Mouse (Mus musculus): Measurements from ENCODE around the gene Cend1.

Gene Cend1

DNA sequence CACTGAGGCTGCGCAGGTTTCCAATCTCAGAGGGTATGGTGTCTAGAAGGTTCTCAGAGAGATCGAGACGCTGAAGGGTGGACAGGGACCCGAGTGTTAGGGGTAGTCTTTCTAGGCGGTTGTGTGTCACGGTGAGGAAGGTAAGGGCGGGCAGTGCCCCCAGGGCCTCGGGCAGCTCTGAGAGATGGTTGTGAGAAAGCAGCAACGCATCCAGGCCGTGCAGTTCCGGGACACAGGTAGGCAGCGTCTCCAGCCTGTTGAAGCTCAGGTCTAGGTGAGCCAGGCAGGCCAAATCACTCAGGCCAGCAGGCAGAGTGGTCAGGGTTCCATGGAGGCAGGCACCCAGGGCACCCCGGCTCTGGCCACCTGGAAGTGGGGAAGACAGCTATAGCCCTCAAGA, 12.9 kb upstream of the Cend1 start:
- no peak for DNase-seq

DNA sequence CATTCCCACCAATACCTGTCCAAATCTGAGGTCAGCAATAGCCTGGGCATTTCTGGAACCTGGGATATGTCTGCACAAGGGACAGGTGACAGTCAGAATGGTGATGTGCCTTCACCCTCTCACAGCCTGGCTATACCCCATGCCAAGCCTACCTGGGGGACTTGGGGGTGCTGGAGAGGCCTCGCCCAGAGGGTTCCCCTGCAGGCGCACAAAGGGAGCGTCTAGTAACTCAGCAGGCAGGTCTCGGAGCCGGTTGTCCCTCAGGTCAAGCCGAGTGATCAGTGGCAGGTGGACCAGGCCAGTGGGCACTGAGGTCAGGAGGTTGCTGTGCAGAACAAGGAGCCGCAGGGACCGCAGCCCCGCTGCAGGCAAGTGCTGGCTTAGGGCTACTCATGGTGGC, 12.2 kb upstream of the Cend1 start:
- no peak for DNase-seq

DNA sequence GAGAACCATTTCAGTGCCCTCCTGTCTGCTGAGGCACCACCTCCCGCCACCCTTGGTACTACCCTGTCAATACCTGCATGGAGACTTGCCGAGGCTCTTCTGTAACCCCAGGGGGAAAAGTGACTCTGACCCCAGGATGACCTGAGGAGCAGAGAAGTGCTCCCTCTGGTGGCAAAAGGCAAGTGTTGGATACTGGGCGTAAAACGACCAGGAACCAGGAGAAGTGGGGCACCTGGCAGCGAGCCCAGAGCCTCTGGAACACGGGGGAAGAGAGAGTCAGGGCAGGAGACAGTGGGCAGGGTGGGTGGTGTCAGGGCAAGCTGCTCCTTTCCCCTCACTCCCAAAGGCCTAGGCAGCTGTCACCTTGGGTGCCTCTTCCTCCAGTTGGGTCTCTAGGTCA, 11.3 kb upstream of the Cend1 start:
- DNase-seq, result peak; percentile 83

DNA sequence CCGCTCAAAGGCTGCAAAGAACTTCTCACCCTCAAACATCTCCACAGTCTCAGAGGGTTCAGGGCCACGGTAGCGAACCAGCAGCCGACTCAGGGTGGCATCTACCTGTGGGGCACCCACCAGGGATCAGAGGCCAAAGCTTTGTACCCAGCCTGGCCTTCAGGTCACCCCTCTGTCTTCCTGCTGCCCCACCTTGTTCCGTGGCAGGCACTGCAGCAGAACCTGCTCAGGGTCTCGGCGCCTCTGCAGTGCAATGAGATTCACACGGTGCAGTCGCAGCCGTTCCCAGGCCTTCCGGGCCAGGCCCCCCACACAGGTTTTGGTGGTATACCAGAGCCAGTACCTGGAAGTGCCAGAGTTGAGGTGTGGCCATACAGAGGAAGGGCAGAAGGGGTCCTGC, 10.5 kb upstream of the Cend1 start:
- no peak for DNase-seq

DNA sequence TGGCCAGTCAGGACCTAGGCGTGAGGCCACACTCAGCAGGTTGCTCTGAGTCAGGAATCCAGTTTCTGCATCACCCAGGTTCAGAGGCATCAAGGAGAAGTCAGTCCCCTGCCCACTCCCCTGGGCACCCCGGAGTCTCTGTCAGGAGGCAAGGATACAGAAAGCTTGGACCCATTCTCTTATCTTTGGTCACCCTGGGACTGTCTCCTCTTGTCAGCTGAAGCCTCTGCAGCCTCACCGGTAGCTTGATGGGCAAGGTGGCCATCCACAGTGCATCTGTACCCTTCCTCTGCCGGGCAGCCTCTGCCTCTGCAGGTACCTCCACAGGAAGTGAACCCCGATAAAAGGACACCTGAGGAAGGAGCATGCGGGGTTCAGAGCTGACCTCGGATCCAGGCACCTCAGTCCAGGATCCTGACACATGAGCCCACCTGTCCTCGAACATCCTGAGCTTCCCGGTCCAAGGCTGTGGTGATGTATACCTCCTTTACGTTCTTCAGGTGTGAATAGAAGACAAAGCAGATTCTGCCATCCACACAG, 9.9 kb upstream of the Cend1 start:
- DNase-seq, result no peak

DNA sequence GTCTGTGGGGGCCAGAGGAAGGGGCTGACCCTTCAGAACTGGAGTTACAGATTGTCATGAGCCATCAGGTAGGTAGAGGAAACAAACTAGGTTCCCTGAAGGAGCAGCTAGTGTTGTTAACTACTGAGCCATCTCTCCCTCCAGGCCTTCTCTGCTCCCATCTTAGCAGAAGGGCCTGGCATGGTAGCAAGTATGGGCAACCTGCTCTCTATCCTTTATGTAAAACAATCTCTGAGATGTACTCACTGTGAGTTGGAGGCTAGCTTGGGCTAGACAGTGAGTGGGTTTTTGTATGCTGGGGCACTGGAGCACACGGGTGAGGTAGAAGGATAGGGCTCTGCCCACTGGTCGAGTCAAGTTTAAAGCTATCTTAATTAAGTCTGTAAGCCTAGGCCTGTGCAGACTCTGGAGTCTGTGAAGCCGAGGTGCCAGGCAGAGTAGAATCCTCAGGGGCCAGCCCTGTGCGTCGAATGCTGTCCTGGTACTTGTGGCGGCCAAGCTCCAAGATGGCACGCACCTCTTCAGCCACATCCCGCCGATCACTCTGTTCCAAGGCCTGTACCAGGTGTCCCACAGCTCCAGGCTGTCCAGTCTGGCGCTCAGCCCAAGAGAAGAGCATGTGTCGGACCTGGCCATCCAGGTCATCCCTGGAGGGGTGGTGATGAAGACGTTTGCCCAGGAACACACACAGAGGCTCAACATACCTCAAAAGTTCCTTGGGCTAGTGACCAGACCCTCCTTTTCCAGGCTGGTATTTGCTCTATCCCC, 9.1 kb upstream of the Cend1 start:
- no peak for DNase-seq

DNA sequence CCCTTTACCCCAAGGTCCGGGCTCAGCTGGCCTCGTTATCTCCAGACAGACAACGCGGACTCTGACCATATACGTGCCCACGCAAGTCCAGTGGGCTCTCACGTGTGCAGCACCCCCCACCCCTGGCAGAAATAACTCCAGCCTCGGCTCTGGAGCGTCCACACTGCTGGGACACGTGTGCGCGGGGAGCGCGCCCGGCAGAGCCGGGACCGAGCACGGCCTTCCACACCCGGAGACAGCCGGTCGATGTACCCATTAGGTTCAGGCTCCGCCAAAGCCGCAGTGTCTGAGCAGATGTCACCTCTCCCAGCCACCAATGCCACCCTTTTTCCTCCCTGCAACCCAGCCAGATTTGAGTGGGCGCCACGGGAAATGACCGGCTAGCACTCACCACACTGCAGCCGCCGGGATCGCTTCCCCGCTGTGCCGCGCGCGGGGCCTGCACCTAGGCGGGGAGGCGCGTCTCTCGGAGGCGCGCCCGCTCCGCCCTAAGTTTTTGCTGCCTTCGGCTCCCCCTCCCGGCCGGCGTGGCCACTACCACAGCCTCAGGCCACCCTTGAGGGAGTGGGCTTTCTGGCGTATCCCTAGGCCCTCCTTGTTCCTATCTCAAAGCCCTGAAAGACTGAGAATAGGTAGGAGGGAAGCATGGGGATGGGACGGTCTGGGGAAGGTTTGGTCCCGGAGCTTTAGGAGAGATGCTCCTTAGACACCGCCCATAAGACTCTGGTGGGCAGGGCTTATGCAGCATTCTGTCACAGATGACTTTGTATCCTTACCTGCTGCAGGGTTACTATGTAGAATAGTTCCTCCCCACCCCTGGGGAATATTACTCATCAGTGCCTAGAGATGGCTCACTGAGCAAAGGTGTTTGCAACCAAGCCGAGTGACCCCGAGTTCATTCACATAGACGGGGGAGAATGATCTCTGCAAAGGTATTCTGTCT, 8.2 kb upstream of the Cend1 start, which contains the start of gene Slc25a22:
TSS of gene Slc25a22 (minus strand) at position 715 of the 943 bp plus-strand sequence.
- peak; percentile 90 for DNase-seq

DNA sequence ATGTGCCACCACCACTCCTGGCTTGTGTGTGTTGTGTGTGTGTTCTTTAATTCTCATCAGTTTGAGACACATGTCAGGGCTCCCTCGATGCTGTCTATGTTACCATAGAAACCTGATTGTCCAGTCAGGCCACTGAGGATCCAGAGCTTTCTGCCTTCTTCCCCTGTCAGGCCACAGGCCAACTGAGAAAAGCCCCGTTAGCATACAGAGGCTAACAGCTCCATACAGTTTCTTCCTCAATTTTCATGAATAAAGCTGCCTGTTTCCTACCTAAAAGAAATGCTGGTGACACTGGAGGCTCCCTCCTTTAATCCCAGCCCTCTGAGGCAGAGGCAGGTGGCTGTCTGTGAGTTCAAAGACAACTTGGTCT, 7.2 kb upstream of the Cend1 start:
- DNase-seq, result no peak

DNA sequence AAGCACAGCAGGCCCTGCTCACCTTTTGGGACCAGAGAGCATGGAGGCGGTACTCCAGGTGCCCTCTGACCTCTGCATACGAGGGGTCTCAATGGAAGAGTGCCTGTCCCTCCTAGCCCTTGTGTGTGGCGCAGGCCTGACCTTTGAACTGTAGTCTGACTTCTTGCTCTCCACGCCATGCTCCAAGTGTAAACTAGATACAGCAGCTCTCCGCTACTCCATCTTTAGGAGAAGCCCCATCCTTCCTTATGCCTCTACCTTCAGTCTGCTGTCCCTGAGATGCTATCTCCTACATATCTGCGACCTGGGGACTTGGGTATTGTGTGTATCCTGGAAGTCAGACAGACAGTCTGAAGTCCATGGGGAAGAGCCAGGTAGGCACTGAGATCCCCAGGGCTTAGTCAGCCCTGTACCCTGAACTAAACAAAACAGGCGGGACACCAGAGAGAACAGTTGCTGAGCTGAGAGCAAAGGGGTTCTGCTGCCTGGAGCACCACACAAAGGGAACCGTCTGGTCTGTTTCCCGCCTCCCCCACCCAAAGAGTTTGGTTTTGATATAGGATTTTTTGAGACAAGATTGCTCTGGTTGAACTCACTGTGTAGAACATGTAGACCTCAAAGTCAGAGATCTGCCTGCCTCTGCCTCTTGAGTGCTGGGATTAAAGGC, 6.7 kb upstream of the Cend1 start:
- DNase-seq, result no peak

DNA sequence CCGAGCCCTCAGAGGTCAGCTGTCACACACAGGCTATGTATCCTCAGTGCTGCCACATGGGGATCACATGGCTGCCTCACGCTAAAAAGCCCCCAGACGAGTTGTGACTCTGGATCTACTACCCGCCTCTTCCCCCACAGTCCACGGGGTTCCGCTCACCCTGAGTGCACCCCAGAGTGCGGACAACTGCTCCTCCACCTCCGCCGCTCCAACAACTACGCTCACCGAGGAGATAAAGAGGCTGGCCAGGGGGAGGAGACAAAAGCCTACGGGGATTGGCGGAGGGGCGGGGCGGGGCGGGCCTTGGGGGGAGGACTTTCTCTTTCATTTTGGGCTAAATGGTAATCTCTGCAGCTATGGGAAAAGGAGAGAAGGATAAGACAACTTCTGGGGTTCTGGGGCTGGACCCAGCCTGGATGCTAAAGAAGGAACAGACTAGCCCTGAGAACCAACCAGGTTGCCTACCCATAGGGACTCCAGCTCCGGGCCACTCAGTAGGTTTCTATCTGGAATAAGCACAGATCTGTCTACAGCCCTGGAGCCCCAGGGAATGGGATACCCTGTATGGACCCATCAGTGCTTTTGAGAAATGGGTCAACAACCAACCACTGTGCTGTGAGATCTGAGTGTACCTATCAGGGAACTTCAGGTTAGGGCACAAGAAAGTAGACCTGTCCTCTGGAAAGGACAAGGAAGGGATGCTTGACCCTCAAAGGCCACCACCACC, 6.0 kb upstream of the Cend1 start:
- peak; percentile 75 for DNase-seq

DNA sequence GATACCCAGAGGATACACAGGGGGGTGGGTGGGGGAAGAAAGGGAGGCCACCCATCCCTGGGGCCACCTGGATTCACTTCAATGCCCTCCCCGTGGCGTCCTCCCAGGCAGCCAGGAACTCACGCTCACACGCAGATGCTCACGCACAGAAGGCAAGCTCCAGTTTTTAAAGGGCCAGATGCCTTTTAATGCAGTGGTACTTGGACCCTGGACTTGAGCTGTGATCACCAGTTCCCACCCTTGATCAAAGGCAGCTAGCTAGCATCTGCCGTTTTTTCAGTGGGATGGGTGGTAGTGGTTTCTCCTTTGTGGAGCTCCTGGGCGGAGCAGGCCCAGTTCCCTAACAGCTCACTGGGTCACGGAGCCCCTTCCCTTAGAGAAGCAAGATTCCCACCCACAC, 5.2 kb upstream of the Cend1 start:
- DNase-seq, result no peak

DNA sequence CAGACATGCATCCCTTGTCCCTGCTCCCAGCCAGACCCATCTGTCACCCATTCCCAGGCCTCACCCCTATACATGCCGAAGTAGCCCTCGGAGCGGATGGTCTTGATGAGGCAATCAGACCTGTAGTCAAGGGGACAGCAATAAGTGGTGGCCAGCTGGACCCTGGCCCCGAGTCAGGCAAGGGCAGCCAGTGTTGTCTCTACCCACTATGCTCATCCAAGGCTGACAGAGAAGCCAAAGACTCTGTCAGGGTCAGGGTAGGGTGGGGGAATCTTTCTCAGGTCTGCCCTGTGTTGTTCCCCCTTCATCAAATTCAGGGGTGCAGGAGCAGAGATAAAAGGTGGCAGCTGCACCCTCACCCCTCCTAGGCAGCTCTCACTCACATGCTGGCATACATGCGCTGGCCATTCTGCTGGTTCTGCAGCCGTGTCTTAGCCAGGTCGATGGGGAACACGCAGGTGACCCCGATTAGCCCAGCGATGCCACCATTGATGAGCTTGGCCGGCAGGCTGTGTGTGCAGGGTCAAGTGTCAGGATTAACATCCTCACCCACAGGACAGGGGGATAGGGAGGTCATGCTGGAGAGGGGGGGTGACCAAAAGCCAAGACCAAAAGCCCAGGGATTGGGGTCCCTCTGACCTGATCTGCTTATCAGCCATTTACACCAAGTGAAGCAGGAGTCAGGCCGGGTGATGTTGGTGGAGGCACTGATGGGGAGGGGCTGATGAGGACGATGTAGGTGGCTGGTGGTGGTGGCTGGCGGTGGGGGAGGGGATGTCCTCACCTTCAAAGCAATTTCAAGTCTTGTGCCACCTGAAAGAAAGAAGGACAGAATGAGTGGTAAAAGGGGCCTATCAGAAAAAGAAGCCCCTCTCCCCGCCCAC, 4.5 kb upstream of the Cend1 start:
- no peak for DNase-seq

DNA sequence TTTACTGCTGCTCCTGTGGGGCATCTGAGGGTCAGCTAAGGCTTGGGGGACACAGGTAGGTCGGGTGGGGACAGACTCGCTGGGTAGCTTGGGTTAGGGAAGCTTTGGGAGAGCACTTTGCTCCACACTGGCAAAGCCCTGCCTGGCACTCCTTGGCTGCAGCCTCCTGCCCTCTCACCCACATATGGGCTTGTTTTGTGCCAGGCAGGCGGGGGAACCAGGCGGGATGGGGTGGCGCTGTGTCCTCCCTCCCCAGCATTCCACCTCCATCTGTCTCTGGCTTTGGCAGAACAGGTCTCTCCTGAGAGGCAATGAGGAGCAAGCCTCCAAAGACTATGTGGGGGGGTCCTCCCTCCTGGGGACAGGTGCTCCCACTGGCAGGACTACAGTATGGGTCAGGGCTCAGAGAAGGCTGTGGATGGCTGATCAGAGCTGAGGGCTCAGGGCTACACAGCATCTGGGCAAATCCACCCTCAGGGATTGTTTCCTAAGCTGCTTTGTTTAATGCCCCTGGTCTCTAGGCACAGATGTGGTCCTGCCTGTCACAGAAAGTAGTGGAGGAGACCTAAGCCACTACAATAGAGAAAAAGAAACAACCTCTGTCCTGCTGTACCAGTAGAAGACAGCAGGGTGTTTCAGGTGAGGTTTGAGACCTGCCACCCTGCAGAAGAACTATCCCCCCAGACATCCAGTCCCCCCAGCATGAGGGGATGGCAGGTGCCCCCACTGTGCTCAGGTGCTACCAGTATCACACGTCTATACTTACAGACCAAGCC, 3.6 kb upstream of the Cend1 start:
- DNase-seq, result no peak

DNA sequence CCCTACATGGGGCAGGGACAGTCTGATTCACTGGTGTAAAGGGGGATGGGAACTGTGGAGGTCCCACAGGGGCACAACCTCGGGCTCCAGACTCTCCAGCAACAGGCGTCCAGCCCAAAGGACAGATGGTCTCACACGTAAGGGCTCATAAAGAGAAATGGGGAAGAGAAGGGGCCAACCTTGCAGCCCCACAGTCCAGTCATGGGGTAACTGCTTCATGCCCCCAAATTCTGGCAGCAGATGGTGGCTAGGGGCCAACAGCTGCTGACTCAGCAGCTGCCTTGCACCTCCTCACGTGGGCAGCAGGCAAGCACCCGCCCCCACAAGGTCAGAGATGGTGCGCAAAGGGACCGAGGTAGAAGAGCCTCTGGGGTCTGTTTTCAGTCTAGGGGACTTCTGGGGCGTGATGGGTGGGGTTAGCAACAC, 2.9 kb upstream of the Cend1 start:
- no peak for DNase-seq

DNA sequence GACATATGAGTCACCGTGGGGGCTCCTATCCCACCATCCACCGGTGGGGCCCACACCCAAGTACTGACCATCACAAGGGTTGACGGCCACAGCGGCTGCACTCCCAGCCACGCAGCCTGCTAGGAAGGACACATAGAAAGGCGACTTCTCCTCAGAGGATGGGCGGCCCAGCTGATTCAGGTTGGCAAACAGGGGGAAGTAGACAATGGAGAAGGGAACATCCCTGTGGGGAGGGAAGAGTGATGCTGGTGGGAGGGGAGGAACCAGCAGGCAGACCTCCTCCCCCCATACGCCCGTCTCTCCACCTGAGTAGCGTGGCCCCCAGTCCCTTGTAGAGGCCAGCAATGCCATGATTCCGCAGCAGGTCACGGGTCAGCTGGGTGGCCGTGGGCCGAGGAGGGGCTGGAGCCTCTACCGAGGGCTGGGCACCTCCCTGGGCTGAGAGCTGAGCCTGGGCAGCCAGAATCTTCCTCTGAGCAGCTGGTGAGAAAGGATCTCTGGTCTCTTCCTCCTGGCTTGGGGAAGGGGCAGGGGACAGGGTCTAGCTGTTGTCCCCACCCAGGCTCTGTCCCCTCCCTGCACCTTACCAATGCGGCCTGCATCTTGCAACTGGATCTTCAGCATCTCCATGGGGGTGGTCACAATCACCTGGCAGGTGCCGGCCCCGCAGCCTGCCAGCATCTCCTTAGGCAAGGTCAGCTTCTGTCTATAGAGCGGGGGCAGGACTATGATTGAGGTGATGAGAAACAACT, 2.3 kb upstream of the Cend1 start:
- DNase-seq, result no peak

DNA sequence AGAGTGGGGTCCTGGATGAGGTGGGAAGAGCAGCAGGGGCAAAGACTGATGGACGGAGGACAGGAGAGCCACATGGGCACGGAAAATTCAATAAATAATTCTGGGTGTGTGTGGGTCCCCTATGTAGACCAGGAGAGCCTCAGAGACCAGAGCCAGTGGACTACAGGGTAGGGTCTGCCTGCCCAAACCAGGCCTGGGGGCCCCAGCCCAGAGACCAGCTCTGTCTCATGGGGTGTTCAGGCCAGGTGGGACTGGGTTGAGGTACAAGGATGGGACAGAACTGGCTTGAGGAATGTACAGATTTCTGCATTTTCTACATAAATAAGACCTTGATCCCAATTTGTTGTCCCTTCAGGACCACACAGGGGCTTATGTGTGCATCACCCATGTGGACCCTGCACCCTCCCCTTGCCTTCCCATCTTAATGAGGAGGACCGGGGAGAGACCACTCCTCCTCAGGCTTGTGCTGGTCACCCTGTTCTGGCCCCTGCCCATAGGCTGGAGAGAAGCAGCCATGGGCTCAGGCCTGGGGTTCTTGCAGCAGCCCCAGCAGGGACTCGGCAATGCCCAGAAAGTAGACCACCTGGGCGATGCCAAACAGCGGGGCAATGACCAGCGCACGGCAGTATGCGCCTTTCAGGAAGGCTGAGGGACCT, 1.4 kb upstream of the Cend1 start:
- DNase-seq, result no peak

DNA sequence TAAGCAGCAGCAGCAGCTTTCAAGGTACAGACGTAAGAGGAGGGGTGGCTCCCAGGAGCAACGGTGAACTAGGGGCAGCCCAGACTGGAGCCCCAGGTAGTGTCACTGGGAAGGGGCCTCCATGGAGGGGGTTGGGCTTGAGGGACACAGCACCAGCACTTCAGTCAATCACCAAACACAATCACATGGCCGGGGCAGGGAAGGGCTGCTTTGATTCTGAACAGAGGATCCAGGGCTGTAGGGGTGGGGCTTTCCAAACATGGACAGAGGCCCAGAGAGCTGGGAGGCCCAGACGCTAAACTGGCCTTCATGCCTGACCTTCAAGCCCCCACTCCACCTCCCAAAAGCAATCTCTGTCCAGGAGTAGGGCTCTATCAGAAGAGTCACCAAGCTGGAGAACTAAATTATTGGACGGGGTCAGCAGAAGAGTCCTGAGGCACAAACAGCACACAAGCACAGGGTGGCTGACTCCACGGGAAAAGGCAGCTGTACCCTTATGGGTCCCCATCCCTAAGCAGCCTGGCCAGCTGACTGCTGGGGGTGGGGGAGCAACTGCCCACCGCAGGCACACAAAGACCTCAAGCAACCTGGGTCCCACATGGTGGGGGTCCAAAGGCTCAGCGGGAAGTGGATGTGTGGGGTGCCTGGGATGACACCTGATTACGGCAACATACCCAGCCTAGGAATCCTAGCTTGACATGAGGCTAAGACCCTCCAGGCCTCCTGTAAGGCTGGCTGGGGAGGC, 721 bp upstream of the Cend1 start:
- DNase-seq, result no peak

DNA sequence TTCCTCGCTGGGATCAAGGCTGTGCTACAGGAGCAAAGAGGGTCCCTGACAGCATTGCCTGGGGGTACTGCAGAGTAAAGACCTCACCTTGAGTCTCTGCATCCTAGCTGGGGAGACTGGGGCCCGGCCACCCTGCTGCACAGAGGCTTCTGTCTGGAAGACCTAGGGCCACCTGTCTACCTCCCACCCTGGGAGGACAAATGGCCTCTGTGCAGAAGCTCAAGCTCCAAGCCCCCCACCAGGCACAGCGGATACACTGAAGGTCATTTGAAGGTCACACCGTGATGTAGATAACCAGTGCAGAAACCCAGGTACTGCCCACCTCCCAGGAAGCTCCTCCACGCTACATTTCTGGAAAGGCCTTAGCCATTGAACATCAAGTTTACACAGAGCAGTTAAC, 590 bp downstream of the Cend1 start:
- no peak for DNase-seq
